Mouse (Mus musculus) hindbrain, embryonic 12.5 days (tissue): ENCODE results near the gene Tmem165. TPM values are rescaled to one million over a fixed set of nuclear protein-coding genes. Genes with fewer than 3 reads are reported as not detected.

Experiments
- ATAC-seq: fragments of 200-750 bp; cut with Nextera tagmentation; 2 replicates; pipeline ENCODE4 v1.8.0; 2017; ENCODE audit warnings: moderate TSS enrichment; ENCODE audit not compliant: low FRiP score
- H3K27ac ChIP-seq: fragments of 300-500 bp; sonication (generic); 2 replicates; pipeline ENCODE4 v1.5.1; 2016; ENCODE audit warnings: mild to moderate bottlenecking
- H3K27me3 ChIP-seq: fragments of 300-500 bp; sonication (generic); 2 replicates; pipeline ENCODE4 v1.6.1; 2016; ENCODE audit warnings: mild to moderate bottlenecking
- H3K36me3 ChIP-seq: fragments of 300-500 bp; sonication (generic); 2 replicates; pipeline ENCODE4 v1.6.1; 2016; ENCODE audit warnings: mild to moderate bottlenecking
- H3K4me1 ChIP-seq: fragments of 300-500 bp; sonication (generic); 2 replicates; pipeline ENCODE4 v1.6.1; 2016
- H3K4me2 ChIP-seq: fragments of 300-500 bp; sonication (generic); replicated peaks from 2 replicates; pipeline ENCODE4 v1.6.1; 2016; ENCODE audit warnings: mild to moderate bottlenecking
- H3K4me3 ChIP-seq: fragments of 300-500 bp; sonication (generic); 2 replicates; pipeline ENCODE4 v1.5.1; 2016; ENCODE audit warnings: mild to moderate bottlenecking
- H3K9ac ChIP-seq: fragments of 300-500 bp; sonication (generic); 2 replicates; pipeline ENCODE4 v1.6.1; 2016; ENCODE audit warnings: mild to moderate bottlenecking, moderate library complexity
- H3K9me3 ChIP-seq: fragments of 300-500 bp; sonication (generic); replicated peaks from 2 replicates; pipeline ENCODE4 v1.6.1; 2016; ENCODE audit warnings: mild to moderate bottlenecking
- WGBS: fragments of 180-500 bp; shearing (Covaris S2); methylation state at CpG from one replicate; pipeline ENCODE4 v1.1.7; 2016; 5-methylcytosine and 5-hydroxymethylcytosine counted together
- polyA plus RNA-seq: library from polyadenylated mRNA; unstranded; fragments of >200 nt; fragmentation: Nextera tagmentation; extraction: Ambion mirVana; gene quantifications from 2 replicates; pipeline ENCODE4 v1.2.1, GENCODE M21; 2016

Gene Tmem165
- polyA plus RNA-seq, result 106 TPM in 2 replicates

- no peaks in the 10 kb centered on the region for H3K36me3 ChIP-seq
- H3K27ac ChIP-seq, result peak within 1 kb of the TSS; percentile 97
- peaks cover 18% of the 10 kb centered on the region for H3K4me1 ChIP-seq
- peak within 1 kb of the TSS; percentile 97 for H3K9ac ChIP-seq
- H3K4me3 ChIP-seq, result peak within 1 kb of the TSS; percentile 97
- H3K4me2 ChIP-seq, result peak within 1 kb of the TSS; percentile 65
- no peaks in the 10 kb centered on the region for H3K9me3 ChIP-seq
- peak; percentile 98 for ATAC-seq
- no peaks in the 10 kb centered on the region; the same call in 1 of the 2 replicates for H3K27me3 ChIP-seq
- under 1% methylated on average over 54 of the region's 62 CpGs for WGBS
Measured at GRCm38 (mm10) chr5:76183750-76184261, at the start of gene Tmem165. Gene Tmem165, plus strand, starts transcription at chr5:76183880.

- no peak overlapping the region for H3K9ac ChIP-seq
- no peak overlapping the region for H3K4me2 ChIP-seq
- ATAC-seq, result no peak
- no peak overlapping the region for H3K4me3 ChIP-seq
- H3K27me3 ChIP-seq, result peaks cover 8% of the 10 kb centered on the region; the same call in 1 of the 2 replicates
- H3K36me3 ChIP-seq, result no peaks in the 10 kb centered on the region
- no peak overlapping the region for H3K27ac ChIP-seq
- WGBS, result 80% methylated on average over 1 of the region's 1 CpGs
- no peaks in the 10 kb centered on the region for H3K9me3 ChIP-seq
- peaks cover 12% of the 10 kb centered on the region for H3K4me1 ChIP-seq
Measured at GRCm38 (mm10) chr5:76135644-76136043, 48.0 kb upstream of the Tmem165 start.

GRCm38 (mm10) chr5:76136271-76136670 is 47.4 kb upstream of the Tmem165 start:
- no peak overlapping the region for H3K27ac ChIP-seq
- WGBS, result 93% methylated on average over 3 of the region's 3 CpGs
- no peak overlapping the region for H3K4me3 ChIP-seq
- peaks cover 8% of the 10 kb centered on the region; the same call in 1 of the 2 replicates for H3K27me3 ChIP-seq
- no peak for ATAC-seq
- no peak overlapping the region for H3K4me2 ChIP-seq
- H3K36me3 ChIP-seq, result no peaks in the 10 kb centered on the region
- H3K4me1 ChIP-seq, result peaks cover 12% of the 10 kb centered on the region
- no peak overlapping the region for H3K9ac ChIP-seq
- H3K9me3 ChIP-seq, result no peaks in the 10 kb centered on the region

DNA sequence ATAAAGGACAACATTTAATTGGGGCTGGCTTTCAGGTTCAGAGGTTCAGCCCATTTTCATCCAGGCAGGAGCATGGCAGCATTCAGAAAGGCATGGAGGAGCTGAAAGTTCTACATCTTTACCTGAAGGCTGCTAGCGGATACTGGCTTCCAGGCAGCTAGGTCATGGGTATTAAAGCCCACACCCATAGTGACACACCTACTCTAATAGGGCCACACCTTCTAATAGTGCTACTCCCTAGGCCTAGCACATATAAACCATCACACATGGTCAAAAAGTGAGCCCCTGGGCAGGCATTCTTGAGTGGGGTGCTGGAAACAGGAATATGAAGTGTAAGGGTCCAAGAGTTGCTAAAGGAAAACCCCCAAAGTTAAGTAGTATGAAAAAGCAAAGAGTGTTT is 46.1 kb upstream of the Tmem165 start:
- WGBS, result 92% methylated on average over 1 of the region's 1 CpGs

GRCm38 (mm10) chr5:76138071-76138470 is 45.6 kb upstream of the Tmem165 start:
- H3K9me3 ChIP-seq, result no peaks in the 10 kb centered on the region
- 65% methylated on average over 1 of the region's 1 CpGs for WGBS
- H3K27ac ChIP-seq, result no peak overlapping the region
- no peak overlapping the region for H3K4me2 ChIP-seq
- H3K9ac ChIP-seq, result no peak overlapping the region
- ATAC-seq, result no peak
- H3K4me1 ChIP-seq, result peaks cover 12% of the 10 kb centered on the region
- H3K4me3 ChIP-seq, result no peak overlapping the region
- H3K36me3 ChIP-seq, result no peaks in the 10 kb centered on the region
- H3K27me3 ChIP-seq, result peaks cover 8% of the 10 kb centered on the region; the same call in 1 of the 2 replicates

More for the DNA sequence above, 46.1 kb upstream of the Tmem165 start:
- peaks cover 12% of the 10 kb centered on the region for H3K4me1 ChIP-seq
- no peak for ATAC-seq
- no peaks in the 10 kb centered on the region for H3K36me3 ChIP-seq
- H3K4me2 ChIP-seq, result no peak overlapping the region
- H3K27ac ChIP-seq, result no peak overlapping the region
- no peak overlapping the region for H3K9ac ChIP-seq
- H3K4me3 ChIP-seq, result no peak overlapping the region
- H3K27me3 ChIP-seq, result peaks cover 8% of the 10 kb centered on the region; the same call in 1 of the 2 replicates
- H3K9me3 ChIP-seq, result no peaks in the 10 kb centered on the region

DNA sequence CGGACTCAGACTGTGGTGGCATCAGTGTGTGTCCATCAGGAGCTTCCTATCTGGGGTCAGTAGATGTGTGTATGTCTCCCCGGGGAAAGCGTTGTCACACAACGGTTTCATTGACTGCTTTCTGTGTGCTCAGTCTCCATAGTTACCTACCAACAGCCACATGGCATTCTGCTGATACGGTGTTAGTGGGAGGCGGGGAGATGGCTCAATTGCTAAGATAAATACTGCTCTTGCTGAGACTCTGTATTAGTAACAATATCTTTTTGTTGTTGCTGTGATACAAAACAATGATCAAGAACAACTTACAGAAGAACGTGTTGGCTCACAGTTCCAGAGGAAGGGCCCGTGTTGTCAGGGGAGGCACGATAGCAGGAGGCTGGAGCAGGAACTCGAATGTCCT is 45.2 kb upstream of the Tmem165 start:
- no peak overlapping the region for H3K4me2 ChIP-seq
- ATAC-seq, result no peak
- WGBS, result 23% methylated on average over 10 of the region's 10 CpGs

DNA sequence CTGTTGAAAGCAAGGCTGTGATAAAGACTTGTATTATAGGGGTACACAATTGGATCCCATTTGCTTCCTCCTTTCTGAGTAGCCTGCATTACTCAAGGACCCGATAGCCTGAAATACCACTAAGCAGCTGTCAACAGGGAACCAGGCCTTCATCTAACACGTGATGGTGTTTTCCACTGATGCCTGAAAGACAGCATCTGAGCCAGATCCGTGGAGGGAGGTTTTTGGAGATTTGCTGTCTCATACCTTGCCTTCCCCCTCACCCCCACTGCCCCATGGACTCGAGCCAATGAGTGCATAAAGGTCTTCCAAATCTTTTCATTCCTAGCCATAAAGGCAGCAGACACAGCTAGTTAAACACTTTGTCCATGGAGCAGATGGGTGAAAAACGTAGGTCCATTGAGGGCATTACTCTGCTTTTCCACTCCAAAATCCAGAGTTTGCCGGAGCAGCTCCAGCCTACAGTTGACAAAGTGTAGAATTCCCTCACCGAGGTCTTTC is 44.5 kb upstream of the Tmem165 start:
- H3K27me3 ChIP-seq, result peaks cover 8% of the 10 kb centered on the region; the same call in 1 of the 2 replicates
- WGBS, result 36% methylated on average over 7 of the region's 7 CpGs
- no peak overlapping the region for H3K9ac ChIP-seq
- H3K27ac ChIP-seq, result no peak overlapping the region
- ATAC-seq, result no peak
- H3K4me1 ChIP-seq, result peaks cover 12% of the 10 kb centered on the region
- no peaks in the 10 kb centered on the region for H3K9me3 ChIP-seq
- H3K4me3 ChIP-seq, result no peak overlapping the region
- H3K36me3 ChIP-seq, result no peaks in the 10 kb centered on the region
- peak overlapping the region; percentile 75 for H3K4me2 ChIP-seq

More for the DNA sequence above, 45.2 kb upstream of the Tmem165 start:
- Histone ChIP-seq H3K4me3 (no peak overlapping the region), H3K4me1 (peaks cover 12% of the 10 kb centered on the region), H3K27ac (no peak overlapping the region), H3K36me3 (no peaks in the 10 kb centered on the region), H3K27me3 (peaks cover 8% of the 10 kb centered on the region; the same call in 1 of the 2 replicates), H3K9ac (no peak overlapping the region), H3K9me3 (no peaks in the 10 kb centered on the region)

GRCm38 (mm10) chr5:76139808-76140729 is 43.6 kb upstream of the Tmem165 start, which contains the start of gene Srd5a3:
Gene Srd5a3, plus strand, starts transcription at chr5:76140271.
- peak; percentile 95 for ATAC-seq
- Histone ChIP-seq H3K4me3 (peak within 1 kb of the TSS; percentile 68), H3K27ac (peak within 1 kb of the TSS; percentile 95), H3K9ac (peak within 1 kb of the TSS; percentile 78), H3K27me3 (peaks cover 8% of the 10 kb centered on the region; the same call in 1 of the 2 replicates), H3K36me3 (no peaks in the 10 kb centered on the region), H3K4me2 (peak within 1 kb of the TSS; percentile 75), H3K9me3 (no peaks in the 10 kb centered on the region), H3K4me1 (peaks cover 12% of the 10 kb centered on the region)
- WGBS, result 1% methylated on average over 67 of the region's 69 CpGs

DNA sequence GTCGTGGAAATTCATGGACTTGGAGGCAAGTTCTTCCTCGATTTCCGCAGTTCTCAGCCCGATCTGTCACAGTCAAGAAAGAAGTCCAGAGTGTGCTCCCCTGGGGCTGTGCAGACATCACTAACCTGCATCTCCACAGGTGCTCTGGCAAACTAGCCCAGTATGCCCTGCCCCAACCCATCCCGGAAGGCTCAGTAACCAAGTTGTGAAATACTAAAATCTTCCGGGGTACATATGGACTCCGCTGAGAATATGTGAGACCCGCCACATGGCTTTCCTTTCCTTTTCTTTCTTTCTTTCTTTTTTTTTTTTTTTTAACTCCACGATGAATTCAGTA is 43.0 kb upstream of the Tmem165 start:
- Histone ChIP-seq H3K27me3 (peaks cover 8% of the 10 kb centered on the region; the same call in 1 of the 2 replicates), H3K9me3 (no peaks in the 10 kb centered on the region), H3K4me1 (peaks cover 12% of the 10 kb centered on the region), H3K9ac (peak overlapping the region; percentile 78), H3K36me3 (no peaks in the 10 kb centered on the region), H3K4me2 (peak overlapping the region; percentile 75), H3K4me3 (peak overlapping the region; percentile 68), H3K27ac (peak overlapping the region; percentile 95)
- WGBS, result 8% methylated on average over 9 of the region's 9 CpGs
- ATAC-seq, result peak; percentile 69

- ATAC-seq, result no peak
- no peaks in the 10 kb centered on the region for H3K9me3 ChIP-seq
- no peak overlapping the region for H3K4me2 ChIP-seq
- no peak overlapping the region for H3K27ac ChIP-seq
- H3K9ac ChIP-seq, result no peak overlapping the region
- H3K27me3 ChIP-seq, result no peaks in the 10 kb centered on the region
- no peak overlapping the region for H3K4me3 ChIP-seq
- H3K36me3 ChIP-seq, result no peaks in the 10 kb centered on the region
- WGBS, result 91% methylated on average over 4 of the region's 4 CpGs
- peaks cover 10% of the 10 kb centered on the region for H3K4me1 ChIP-seq
Measured at GRCm38 (mm10) chr5:76143356-76143755, 40.3 kb upstream of the Tmem165 start.

- Histone ChIP-seq H3K4me1 (no peaks in the 10 kb centered on the region), H3K4me2 (no peak overlapping the region), H3K36me3 (peaks cover 10% of the 10 kb centered on the region), H3K27ac (no peak overlapping the region), H3K4me3 (no peak overlapping the region), H3K9me3 (no peaks in the 10 kb centered on the region), H3K27me3 (no peaks in the 10 kb centered on the region), H3K9ac (no peak overlapping the region)
- no peak for ATAC-seq
- 88% methylated on average over 1 of the region's 1 CpGs for WGBS
Measured at GRCm38 (mm10) chr5:76146401-76146800, 37.3 kb upstream of the Tmem165 start.

DNA sequence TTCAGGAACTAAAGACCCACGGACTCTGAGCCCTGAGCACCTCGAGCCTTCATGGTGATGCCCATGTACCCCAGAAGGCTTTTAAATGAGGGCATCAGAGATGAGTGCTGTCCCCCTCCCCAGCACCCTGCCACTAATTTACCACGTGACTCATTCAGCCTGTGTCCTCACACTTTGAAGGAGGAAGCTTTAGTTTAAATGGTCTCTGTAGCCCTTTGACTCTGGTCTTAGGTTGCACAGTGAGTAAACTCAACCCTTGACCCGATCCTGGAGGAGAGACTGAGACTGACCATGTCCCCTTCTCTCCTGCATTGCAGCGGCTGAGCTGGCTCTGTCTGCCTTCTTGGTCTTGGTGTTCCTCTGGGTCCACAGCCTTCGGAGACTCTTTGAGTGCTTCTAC is 34.2 kb upstream of the Tmem165 start:
- 88% methylated on average over 6 of the region's 6 CpGs for WGBS
- H3K4me3 ChIP-seq, result no peak overlapping the region
- peaks cover 12% of the 10 kb centered on the region for H3K36me3 ChIP-seq
- H3K27ac ChIP-seq, result no peak overlapping the region
- no peaks in the 10 kb centered on the region for H3K27me3 ChIP-seq
- H3K4me1 ChIP-seq, result no peaks in the 10 kb centered on the region
- no peaks in the 10 kb centered on the region for H3K9me3 ChIP-seq
- no peak for ATAC-seq
- H3K4me2 ChIP-seq, result no peak overlapping the region
- H3K9ac ChIP-seq, result no peak overlapping the region
